Mouse (Mus musculus): ENCODE results near the gene Peak1. TPM values are rescaled to one million over a fixed set of nuclear protein-coding genes. Genes with fewer than 3 reads are reported as not detected.

Gene Peak1
- 10.6 and 10.8 TPM in 2 replicates for polyA plus RNA-seq (2015; fragmentation: Nextera tagmentation; extraction: Ambion mirVana)

DNA sequence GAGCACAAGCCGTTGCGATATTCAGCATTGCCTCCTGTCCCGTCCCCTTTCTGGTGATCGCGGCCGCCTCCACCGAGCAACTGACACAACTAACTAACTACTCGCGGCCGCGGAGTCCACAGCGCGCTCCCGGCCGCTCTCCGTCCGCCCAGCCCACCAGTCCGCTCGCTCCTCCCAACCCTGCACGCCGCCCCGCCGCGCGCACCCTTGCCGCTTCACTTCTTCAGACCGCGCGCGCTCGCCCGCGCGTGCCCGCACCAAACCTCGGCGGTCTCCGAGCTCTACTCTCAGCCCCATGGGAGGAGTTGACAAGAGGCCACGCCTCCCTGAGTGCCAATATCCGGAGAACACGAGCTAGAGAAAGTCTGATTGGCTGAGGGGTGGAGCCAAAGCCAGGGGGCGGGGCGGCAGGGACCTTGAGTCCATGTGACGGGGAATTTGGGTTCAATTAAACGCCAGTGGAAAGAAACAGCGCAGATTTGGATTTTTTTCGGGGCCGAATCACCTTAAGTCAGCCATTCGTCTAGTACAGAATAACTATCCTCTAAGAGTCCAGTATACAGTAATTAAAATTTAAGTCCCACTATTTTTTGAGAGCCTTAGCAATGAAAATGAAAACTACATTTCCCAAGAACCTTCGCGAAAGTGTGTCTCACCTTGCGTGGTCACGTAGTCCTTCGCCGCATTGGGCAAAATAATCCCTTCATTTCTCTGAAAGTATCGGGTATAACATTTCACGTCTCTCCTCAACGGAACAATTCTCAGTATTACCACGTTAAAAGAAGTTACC is at the start of gene Peak1, which contains the start of gene Hmg20a:
TSS of gene Peak1 (minus strand) at position 120 of the 790 bp plus-strand sequence.
TSS of gene Hmg20a (plus strand) at position 662 of the 790 bp plus-strand sequence.
- H3K4me3 ChIP-seq (replicated peaks; ENCODE audit: low read length) = peak within 1 kb of the TSS; percentile 86

DNA sequence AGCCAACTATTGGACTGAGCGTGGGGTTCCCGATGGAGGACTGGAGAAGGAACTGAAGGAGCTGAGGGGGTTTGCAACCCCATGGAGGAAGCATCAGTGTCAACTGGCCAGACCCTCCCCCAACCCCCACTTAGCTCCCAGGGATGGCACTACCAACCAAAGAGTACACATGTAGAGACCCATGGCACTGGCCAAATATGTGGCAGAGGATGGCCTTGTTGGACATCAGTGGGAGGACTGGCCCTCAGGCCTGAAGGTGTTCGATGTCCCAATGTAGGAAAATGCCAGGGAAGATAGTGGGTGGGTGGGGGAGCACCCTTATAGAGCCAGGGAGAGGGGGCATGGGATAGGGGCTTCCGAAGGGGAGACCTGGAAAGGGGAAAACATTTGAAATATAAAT is 48.4 kb upstream of the Peak1 start:
- H3K4me1 ChIP-seq (ENCODE audit: control insufficient read depth, insufficient read depth, low read length) = peaks cover 26% of the 10 kb centered on the region
- H3K9ac ChIP-seq (ENCODE audit: low read length) = no peak overlapping the region
- WGBS = 88% methylated on average over 4 of the region's 4 CpGs
- H3K36me3 ChIP-seq (ENCODE audit: control insufficient read depth, insufficient read depth, low read length) = peaks cover 9% of the 10 kb centered on the region
- H3K4me2 ChIP-seq (ENCODE audit: low read depth, low read length) = no peak overlapping the region
- H3K27me3 ChIP-seq (ENCODE audit: control insufficient read depth, insufficient read depth, low read length) = no peaks in the 10 kb centered on the region
- H3K4me3 ChIP-seq (replicated peaks; ENCODE audit: low read length) = no peak overlapping the region
- H3K9me3 ChIP-seq (replicated peaks; ENCODE audit: control insufficient read depth, low read length) = no peaks in the 10 kb centered on the region
- H3K27ac ChIP-seq (ENCODE audit: low read length) = no peak overlapping the region
- no peak for ATAC-seq (ENCODE audit: insufficient read depth, low FRiP score)

More for the DNA sequence above, at the start of gene Peak1, which contains the start of gene Hmg20a:
- Histone ChIP-seq H3K36me3 (ENCODE audit: control insufficient read depth, insufficient read depth, low read length) (no peaks in the 10 kb centered on the region), H3K4me1 (ENCODE audit: control insufficient read depth, insufficient read depth, low read length) (peaks cover 25% of the 10 kb centered on the region), H3K9ac (ENCODE audit: low read length) (peak within 1 kb of the TSS; percentile 94), H3K27me3 (ENCODE audit: control insufficient read depth, insufficient read depth, low read length) (no peaks in the 10 kb centered on the region), H3K27ac (ENCODE audit: low read length) (peak within 1 kb of the TSS; percentile 96), H3K4me2 (ENCODE audit: low read depth, low read length) (peak within 1 kb of the TSS; percentile 62), H3K9me3 (replicated peaks; ENCODE audit: control insufficient read depth, low read length) (no peaks in the 10 kb centered on the region)
- peak; percentile 96 for ATAC-seq (ENCODE audit: insufficient read depth, low FRiP score)
- under 1% methylated on average over 58 of the region's 59 CpGs for WGBS

DNA sequence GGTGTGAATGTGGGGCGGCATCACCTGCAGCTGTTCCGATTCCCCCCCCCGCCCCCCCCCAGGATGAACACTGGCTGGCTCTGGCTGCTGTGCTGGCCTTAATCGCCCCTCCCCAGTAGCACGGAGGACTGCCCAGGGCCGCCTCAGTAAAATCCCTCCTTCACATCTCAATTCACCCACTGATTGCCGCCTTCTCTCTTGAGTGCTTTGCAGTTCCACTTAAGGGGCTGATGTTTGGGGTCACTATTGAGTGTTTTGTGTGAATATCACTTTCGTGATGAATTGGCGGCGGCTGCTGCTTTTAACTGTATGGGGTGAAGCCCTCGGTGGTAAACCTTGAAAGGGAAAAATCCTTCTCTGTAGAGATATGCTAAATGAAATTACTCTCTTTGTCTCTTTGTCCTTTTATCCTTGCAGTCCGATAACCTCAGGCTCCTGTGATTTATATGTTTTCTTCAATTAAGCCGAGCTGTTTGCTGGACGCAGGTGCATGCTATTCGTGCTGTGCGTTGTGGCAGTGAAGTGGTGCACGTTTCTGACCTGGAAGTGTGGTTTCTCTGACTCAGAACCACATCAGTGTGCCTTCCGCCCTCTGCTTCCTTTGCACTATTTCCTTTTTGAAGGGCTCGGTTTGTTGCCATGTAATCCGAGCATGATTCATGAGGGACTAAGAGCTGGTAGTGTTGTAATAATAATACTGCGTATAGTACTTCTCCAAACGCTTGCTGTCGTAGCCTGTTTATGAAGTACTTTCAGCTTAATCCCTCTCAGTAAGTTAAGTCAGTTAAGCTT is 47.2 kb upstream of the Peak1 start:
- WGBS = 18% methylated on average over 23 of the region's 23 CpGs
- H3K4me2 ChIP-seq (ENCODE audit: low read depth, low read length) = peak overlapping the region; percentile 35
- H3K36me3 ChIP-seq (ENCODE audit: control insufficient read depth, insufficient read depth, low read length) = peaks cover 9% of the 10 kb centered on the region
- no peaks in the 10 kb centered on the region for H3K9me3 ChIP-seq (replicated peaks; ENCODE audit: control insufficient read depth, low read length)
- H3K27ac ChIP-seq (ENCODE audit: low read length) = peak overlapping the region; percentile 62; the same call in 1 of the 2 replicates
- no peak overlapping the region for H3K4me3 ChIP-seq (replicated peaks; ENCODE audit: low read length)
- H3K4me1 ChIP-seq (ENCODE audit: control insufficient read depth, insufficient read depth, low read length) = peaks cover 31% of the 10 kb centered on the region
- H3K27me3 ChIP-seq (ENCODE audit: control insufficient read depth, insufficient read depth, low read length) = no peaks in the 10 kb centered on the region
- ATAC-seq (ENCODE audit: insufficient read depth, low FRiP score) = peak; percentile 84
- peak overlapping the region; percentile 46; the same call in 1 of the 2 replicates for H3K9ac ChIP-seq (ENCODE audit: low read length)

DNA sequence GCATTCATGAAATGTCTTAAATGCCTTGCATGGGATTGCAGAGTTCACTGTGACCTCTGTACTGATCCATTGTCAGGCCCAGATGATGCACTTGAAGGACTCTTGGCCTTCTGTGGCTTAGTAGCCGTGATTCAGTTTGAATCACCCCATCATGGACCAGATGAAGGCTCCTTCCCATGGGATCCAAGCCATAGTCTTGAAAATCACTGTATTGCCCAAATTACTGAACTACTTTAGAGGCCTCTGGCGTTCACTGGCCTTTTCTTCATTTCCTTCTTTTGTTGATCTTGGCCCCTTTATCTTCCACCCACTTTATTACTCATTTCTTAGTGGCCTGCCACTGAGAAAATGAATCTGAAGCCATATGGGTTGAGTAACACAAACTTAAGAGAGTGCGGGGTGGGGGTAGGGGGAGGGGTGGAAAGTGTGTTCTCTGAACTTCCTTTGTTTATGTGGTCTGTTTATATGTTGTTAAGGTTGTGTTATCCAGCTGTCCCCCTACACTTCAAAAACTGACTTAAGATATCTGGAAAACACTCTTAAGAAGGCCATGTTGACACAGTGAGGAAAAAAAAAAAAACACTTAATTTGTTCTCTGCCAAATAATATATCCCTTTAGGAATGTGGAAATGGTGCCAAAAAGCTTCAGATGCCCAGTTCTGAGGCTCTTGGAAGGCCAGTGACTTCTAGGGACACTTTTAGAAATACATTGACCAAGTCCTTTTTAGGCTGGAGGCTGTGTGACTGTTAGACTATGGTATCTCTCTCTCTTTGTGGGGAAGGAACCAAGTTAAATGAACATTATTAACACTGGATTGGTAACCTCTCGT is 46.0 kb upstream of the Peak1 start:
- Histone ChIP-seq H3K27ac (ENCODE audit: low read length) (peak overlapping the region; percentile 62), H3K9ac (ENCODE audit: low read length) (no peak overlapping the region), H3K9me3 (replicated peaks; ENCODE audit: control insufficient read depth, low read length) (no peaks in the 10 kb centered on the region), H3K36me3 (ENCODE audit: control insufficient read depth, insufficient read depth, low read length) (peaks cover 9% of the 10 kb centered on the region), H3K4me3 (replicated peaks; ENCODE audit: low read length) (no peak overlapping the region), H3K27me3 (ENCODE audit: control insufficient read depth, insufficient read depth, low read length) (no peaks in the 10 kb centered on the region), H3K4me2 (ENCODE audit: low read depth, low read length) (no peak overlapping the region), H3K4me1 (ENCODE audit: control insufficient read depth, insufficient read depth, low read length) (peaks cover 31% of the 10 kb centered on the region)
- peak; percentile 51; the same call in 1 of the 2 replicates for ATAC-seq (ENCODE audit: insufficient read depth, low FRiP score)
- 44% methylated on average over 4 of the region's 4 CpGs for WGBS

DNA sequence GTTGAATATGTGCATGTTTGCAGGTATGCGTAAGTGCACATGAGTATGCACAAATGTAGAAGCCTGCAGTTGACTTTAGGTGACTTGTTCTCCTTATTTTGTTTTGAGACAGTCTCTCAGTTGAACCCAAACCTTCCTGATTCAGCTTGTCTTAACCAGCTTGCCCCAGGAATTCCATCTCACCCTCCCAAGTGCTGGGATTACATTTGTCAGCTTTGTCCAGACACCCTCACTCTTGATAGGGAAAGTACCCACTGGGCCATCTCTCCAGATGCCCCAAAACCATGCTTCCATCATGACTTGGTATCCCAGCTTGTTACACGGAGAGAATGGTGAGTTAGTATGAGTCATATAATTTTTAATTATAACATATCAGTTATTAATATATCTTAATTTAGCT is 45.2 kb upstream of the Peak1 start:
- no peaks in the 10 kb centered on the region for H3K9me3 ChIP-seq (replicated peaks; ENCODE audit: control insufficient read depth, low read length)
- H3K27me3 ChIP-seq (ENCODE audit: control insufficient read depth, insufficient read depth, low read length) = no peaks in the 10 kb centered on the region
- no peak overlapping the region for H3K4me3 ChIP-seq (replicated peaks; ENCODE audit: low read length)
- WGBS = 83% methylated on average over 2 of the region's 2 CpGs
- no peak overlapping the region for H3K9ac ChIP-seq (ENCODE audit: low read length)
- no peak for ATAC-seq (ENCODE audit: insufficient read depth, low FRiP score)
- peaks cover 31% of the 10 kb centered on the region for H3K4me1 ChIP-seq (ENCODE audit: control insufficient read depth, insufficient read depth, low read length)
- peaks cover 8% of the 10 kb centered on the region for H3K36me3 ChIP-seq (ENCODE audit: control insufficient read depth, insufficient read depth, low read length)
- H3K4me2 ChIP-seq (ENCODE audit: low read depth, low read length) = no peak overlapping the region
- peak overlapping the region; percentile 58 for H3K27ac ChIP-seq (ENCODE audit: low read length)

DNA sequence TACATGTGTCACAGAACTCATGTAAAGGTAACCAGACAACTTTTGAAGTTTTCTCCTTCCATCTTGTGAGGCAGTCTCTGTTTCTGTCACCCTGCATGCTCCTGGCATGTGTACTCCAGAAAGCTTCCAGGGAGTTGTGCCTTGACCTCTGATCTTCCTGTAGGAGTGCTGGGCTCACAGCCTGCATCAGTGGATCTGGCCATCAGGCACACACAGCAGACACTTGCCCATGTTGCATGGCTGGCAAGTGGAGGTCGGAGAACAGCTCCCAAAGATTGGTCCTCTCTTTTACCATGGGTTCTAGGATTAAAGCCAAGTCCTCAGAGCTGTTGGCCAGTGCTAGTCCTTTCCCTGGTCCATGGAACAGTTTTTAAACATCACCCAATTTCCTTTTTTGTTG is 44.7 kb upstream of the Peak1 start:
- peak overlapping the region; percentile 58 for H3K27ac ChIP-seq (ENCODE audit: low read length)
- peaks cover 4% of the 10 kb centered on the region; the same call in 1 of the 2 replicates for H3K36me3 ChIP-seq (ENCODE audit: control insufficient read depth, insufficient read depth, low read length)
- H3K4me2 ChIP-seq (ENCODE audit: low read depth, low read length) = no peak overlapping the region
- no peaks in the 10 kb centered on the region for H3K27me3 ChIP-seq (ENCODE audit: control insufficient read depth, insufficient read depth, low read length)
- 69% methylated on average over 1 of the region's 1 CpGs for whole genome bisulfite sequencing
- ATAC-seq (ENCODE audit: insufficient read depth, low FRiP score) = no peak
- H3K4me3 ChIP-seq (replicated peaks; ENCODE audit: low read length) = no peak overlapping the region
- peaks cover 31% of the 10 kb centered on the region for H3K4me1 ChIP-seq (ENCODE audit: control insufficient read depth, insufficient read depth, low read length)
- H3K9me3 ChIP-seq (replicated peaks; ENCODE audit: control insufficient read depth, low read length) = no peaks in the 10 kb centered on the region
- no peak overlapping the region for H3K9ac ChIP-seq (ENCODE audit: low read length)

DNA sequence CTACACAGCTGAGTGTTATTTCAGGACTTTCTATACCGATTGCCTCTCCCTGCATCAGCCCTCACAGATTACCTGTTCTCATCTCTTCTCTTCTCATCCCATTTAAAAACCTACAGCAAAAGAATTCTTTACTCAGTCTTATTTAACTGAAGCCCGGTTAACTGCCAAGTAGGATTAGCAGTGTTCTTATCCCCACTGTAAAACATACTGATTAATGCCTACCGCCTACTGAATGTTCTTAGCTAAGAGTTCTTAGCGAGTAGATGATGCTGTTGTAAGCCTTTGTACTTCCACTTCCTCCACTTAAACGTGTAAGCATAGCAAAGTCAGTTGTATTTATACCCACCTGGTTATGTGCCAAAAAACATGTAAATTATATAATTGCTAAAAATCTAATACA is 43.1 kb upstream of the Peak1 start:
- H3K9ac ChIP-seq (ENCODE audit: low read length) = no peak overlapping the region
- H3K4me2 ChIP-seq (ENCODE audit: low read depth, low read length) = no peak overlapping the region
- ATAC-seq (ENCODE audit: insufficient read depth, low FRiP score) = no peak
- H3K27me3 ChIP-seq (ENCODE audit: control insufficient read depth, insufficient read depth, low read length) = no peaks in the 10 kb centered on the region
- H3K9me3 ChIP-seq (replicated peaks; ENCODE audit: control insufficient read depth, low read length) = no peaks in the 10 kb centered on the region
- H3K4me1 ChIP-seq (ENCODE audit: control insufficient read depth, insufficient read depth, low read length) = peaks cover 34% of the 10 kb centered on the region
- H3K36me3 ChIP-seq (ENCODE audit: control insufficient read depth, insufficient read depth, low read length) = no peaks in the 10 kb centered on the region
- no peak overlapping the region for H3K4me3 ChIP-seq (replicated peaks; ENCODE audit: low read length)
- WGBS = 52% methylated on average over 5 of the region's 5 CpGs
- no peak overlapping the region for H3K27ac ChIP-seq (ENCODE audit: low read length)

DNA sequence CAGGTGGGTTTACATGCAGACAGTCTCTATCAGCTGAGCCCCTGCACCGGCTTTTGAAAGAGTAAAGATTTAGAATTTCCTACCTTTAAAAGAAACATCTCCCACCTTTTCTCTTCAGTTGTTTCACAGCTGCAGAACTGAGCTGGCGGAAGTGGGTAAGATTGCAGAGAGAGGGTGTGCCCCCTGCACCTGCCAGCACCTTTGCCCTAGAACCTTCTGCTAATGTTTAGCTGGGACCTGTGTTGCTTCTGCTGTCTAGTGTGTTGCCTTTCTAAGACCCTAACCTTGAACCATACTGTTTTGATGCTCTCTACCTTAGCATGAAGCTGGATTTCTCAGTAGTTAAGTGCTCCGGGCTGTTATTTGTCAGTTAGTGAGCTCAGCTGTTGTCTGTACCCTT is 38.6 kb upstream of the Peak1 start:
- Histone ChIP-seq H3K36me3 (ENCODE audit: control insufficient read depth, insufficient read depth, low read length) (no peaks in the 10 kb centered on the region), H3K9me3 (replicated peaks; ENCODE audit: control insufficient read depth, low read length) (no peaks in the 10 kb centered on the region), H3K4me3 (replicated peaks; ENCODE audit: low read length) (no peak overlapping the region), H3K9ac (ENCODE audit: low read length) (no peak overlapping the region), H3K27me3 (ENCODE audit: control insufficient read depth, insufficient read depth, low read length) (no peaks in the 10 kb centered on the region), H3K4me1 (ENCODE audit: control insufficient read depth, insufficient read depth, low read length) (peaks cover 11% of the 10 kb centered on the region; the same call in 1 of the 2 replicates), H3K4me2 (ENCODE audit: low read depth, low read length) (no peak overlapping the region), H3K27ac (ENCODE audit: low read length) (no peak overlapping the region)
- WGBS = 81% methylated on average over 3 of the region's 3 CpGs
- no peak for ATAC-seq (ENCODE audit: insufficient read depth, low FRiP score)

Measured in stomach, embryonic 16.5 days (tissue).